Mouse (Mus musculus) monocyte, adult 5-6 weeks (primary cell): ENCODE measurements around the gene Mdm2. TPM values are rescaled to one million over a fixed set of nuclear protein-coding genes. Genes with fewer than 3 reads are reported as not detected.
"Not testable (repeated sequence)": the region's sequence is repeated elsewhere in the genome, so short reads cannot be mapped to it uniquely, and the experiment has no call there.

Experiments
- ATAC-seq: fragments of 153-309, 156-312 bp; replicated peaks from 2 replicates; pipeline ENCODE4 v1.8.0; 2017; ENCODE audit warnings: mild to moderate bottlenecking; ENCODE audit not compliant: low TSS enrichment, insufficient number of reproducible peaks, severe bottlenecking, poor library complexity, low FRiP score
- total RNA-seq: library from RNA; stranded (forward); fragments of 200-1000, 200-491, 200-594 nt; gene quantifications from 3 replicates; pipeline ENCODE4 v1.2.3, GENCODE M21; 2017

Gene Mdm2
- total RNA-seq, 1 experiment from 2014 or later, result 175 TPM

DNA sequence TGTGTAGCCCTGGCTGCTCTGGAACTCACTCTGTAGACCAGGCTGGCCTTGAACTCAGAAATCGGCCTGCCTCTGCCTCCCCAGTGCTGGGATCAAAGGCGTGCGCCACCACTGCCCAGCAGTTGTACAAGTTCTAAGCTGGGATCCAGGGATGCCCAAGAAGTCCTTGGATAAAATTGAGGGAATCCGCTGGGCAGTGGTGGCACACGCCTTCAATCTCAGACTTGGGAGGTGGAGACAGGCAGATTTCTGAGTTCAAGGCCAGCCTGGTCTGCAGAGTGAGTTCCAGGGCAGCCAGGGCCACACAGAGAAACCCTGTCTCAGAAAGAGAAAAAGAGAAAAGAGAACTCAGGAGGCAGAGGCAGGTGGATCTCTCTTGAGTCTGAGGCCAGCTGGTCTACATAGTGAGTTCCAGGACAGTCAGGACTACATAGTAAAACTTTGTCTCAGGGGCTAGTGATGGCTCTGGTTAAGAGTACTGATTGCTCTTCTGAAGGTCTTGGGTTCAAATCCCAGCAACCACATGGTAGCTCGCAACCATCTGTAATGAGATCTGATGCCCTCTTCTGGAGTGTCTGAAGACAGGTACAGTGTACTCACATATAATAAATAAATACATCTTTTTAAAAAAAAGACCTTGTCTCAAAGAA, 6.1 kb downstream of the Mdm2 start:
- ATAC-seq, result not testable (repeated sequence)

DNA sequence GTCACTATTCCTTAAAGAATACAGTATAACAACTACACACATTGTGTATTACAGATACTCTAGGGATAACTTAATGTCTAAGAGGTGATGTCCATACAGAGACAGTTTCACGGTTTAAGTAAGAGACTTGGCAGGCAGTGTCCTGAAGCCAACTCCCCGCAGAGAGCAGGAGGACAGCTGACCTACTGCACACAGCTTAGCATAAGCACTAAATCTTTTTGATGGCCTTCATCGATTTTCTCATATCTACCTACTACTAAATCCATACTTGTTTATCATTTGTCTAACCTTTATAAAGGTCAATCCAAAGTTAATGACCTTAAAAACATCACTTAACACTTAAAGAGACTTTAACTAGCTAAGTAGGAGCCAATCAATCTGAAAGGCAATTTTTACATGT, 7.1 kb downstream of the Mdm2 start:
- no peak for ATAC-seq

DNA sequence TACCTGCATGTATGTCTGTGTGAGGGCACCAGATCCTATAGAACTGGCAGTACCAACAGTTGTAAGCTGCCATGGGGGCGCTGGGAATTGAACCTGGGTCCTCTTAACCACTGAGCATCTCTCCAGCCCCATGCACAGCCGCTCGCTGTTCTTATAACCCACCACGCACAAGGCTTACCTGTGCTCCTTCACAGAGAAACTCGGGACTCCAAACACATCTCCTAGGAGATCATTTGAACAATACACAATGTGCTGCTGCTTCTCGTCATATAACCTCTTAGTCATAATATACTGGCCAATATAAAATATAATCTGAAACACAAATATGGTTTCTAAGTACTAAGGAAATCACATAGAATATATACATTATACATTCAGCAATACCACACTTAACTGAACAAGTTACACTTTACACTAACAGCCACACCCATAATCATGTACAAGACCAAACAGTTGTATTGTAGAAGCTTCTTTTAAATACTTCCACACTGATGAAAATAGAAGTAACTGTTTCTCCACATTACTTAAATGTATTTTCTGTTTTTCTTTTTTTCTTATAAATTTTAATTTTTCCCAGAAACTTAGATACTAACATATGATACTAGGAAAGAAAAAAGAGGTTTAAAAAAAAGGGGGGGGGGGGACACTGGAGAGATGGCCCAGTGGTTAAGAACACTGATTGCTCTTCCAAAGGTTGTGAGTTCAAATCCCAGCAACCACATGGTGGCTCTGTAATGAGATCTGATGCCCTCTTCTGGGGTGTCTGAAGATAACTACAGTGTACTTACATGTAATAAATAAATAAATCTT, 8.3 kb downstream of the Mdm2 start:
- no peak for ATAC-seq

DNA sequence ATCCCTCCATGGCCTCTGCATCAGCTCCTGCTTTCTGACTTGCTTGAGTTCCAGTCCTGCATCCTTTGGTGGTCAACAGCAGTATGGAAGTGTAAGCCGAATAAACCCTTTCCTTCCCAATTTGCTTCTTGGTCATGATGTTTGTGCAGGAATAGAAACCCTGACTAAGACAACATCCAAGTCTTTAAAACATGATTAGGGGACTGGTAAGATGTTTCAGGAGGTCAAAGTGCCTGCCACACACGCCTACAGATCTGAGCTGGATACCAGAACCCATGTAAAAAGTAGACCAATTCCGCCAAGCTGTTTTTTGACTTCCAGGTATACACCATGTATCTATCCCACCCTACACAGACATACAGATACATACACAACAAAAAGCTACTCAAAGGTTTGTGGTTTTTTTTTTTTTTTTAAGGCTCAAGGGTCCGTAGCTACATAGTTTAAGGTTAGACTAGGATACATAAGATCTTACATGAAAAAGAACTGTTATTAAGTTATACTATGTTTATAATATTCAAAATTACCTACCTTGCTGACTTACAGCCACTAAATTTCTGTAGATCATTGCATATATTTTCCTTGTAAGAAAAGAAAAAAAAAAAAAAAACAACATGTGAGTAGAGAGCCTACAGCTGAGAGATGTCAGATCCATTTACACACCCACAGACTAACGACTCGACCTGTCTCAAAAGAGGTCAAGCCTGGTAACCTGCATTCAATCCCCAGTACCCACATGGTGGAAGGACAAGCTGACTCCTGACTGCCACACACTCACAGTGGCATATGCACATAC, 9.3 kb downstream of the Mdm2 start:
- ATAC-seq, result no peak

DNA sequence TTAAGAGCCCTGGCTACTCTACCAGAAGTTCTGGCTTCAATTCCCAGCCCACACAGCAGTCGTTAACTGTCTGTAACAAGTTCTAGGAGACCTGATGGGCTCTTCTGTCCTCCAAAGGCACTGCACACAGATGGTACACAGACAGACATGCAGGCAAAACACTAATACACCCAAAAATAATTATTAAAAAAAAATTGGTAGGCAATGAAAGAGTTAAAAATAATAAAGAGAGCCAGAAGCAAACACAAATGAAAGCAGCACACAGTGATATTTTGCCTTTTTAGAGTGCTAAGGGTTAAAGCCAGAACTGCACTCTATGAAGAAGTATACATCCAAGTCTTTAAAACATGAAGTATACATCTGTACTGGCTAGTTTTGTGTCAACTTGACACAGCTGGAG, 10.1 kb downstream of the Mdm2 start:
- ATAC-seq, result no peak

DNA sequence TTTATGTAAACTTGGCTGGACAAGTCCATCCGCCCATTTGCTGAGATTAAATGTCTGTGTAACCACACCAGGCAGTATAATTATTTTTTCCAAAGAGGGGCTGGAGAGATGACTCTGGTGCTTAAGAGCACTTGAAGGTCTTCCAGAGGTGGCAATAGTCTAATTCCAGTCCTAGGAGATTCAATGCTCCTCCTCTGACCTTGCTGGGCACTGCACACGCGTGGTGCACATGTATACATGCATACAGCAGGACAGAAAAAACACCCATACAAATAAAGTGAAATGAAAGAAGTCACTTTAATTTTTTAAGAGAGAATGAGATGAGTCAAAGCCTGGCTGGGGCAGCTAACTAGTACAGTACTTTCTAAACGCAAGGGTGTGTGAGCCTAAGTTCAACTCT, 10.6 kb downstream of the Mdm2 start:
- no peak for ATAC-seq

DNA sequence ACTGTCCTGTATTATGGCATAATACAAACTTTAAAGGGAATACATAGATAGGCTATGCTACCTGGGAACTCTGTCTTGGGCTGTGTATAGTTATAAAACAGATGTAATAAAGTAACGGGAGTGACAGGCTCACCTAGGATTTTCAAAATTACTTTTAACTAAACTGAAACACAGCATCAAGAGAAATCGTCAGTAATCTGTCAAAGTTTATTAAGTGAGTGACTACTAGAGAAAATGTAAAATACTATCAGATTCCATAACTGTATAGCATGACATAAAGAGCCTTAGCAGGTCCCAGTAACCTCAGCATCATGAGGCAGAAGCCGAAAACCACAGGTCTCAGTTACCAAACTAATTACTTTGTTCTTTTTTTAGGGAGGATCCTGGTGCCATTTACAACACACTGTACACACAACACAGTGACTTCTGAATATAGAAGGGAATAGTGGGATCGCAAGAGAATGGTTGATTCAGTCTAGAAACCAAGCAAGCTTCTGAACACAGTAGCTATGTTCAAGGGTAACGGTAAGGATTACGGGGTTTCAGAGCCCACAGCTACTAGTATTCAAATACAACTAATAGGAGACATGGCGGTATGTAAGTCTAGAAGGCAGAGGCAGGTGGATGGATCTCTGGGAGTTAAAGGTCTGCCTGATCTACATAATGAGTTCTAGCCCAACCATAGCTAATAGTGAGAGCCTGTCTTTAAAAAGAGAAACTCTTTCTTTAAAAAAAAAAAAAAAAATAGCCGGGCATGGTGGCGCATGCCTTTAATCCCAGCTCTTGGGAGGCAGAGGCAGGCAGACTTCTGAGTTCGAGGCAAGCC, 12.0 kb downstream of the Mdm2 start:
- no peak for ATAC-seq

DNA sequence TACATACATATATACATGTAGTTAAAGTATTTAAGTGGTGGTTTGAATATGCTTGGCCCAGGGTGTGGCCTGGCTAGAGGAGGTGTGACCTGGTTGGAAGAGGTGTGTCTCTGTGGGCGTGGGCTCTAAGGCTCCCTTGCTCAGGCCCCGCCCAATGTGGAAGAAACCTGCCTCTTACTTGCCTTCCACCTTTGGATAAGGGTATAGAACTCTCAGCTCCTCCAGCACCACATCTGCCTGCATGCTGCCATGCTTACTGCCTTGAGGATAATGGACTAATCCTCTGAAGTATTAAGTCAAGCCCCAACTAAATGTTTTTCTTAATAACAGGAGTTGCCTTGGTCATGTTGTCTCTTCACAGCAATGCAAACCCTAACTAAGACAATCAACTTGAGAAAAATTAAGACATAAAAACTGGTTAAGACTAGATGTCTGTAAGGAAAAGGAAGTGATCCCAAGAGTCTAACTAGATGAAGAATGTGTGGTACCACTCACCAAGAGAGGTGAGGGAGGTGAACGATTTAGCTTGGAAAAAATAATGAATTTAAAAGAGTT, 12.9 kb downstream of the Mdm2 start:
- no peak for ATAC-seq

DNA sequence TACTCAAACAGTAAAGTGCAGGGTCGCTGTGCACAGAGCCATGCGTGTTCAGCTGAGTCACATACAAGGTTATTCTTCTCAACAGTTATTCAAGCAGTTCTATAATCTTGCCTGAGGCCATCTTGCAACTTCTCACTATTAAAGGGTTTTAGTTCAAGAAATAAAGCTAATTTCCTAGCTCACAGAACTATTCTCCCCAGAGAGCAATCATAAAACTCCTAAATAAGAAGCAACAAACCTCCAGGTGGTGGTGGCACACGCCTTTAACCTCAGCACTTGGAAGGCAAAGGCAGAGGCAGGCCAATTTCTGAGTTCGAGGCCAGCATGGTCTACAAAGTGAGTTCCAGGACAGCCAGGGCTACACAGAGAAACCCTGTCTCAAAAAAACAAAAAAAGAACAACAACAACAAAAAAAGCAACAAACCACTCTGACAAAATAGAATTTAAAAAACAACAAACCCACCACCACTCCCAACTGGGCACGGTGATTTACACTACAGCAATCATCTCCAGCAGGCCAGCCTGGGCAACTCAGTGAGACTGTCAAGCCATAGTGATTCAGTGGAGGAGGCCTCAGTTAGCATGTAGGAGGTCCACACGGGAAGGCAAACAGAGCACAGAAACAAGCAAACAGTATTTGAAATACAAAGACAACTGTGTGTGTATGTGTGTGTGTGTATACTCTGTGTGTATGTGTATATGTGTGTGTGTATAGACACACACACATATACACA, 13.6 kb downstream of the Mdm2 start:
- ATAC-seq, result no peak

DNA sequence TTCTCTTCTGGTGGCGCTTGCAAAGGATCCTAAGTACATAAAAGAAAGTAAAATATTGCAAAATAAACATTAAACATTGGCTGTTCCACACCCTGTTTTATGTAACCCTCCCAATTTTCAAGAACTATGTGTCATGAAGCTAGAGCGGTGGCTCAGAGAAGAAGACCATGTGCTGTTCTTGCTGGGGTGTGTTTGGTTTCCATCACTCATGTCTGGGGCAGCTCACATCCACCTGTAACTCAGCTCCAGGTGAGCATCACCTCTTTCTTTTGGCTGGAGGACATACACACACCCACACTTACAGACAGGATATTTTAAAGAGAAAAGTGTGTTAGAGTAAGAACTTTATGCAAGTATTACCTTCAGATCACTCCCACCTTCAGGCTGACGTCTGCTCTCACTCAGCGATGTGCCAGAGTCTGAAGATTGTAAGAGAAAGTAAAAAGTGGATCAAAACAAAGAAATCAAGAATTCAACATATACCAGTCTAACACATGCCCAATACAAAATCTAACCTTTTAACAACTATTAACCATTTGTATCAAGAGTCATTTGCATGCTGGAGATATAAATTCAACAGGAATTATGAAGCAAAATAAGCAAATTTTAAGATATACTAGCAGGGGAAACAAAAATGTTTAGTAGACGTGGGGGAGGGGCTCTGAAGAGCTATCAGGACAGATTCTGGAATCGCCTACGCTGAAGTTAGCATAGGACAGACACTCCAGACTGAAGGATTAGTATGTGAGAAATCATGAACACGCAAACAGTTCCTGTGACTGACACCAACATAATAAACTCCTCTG, 14.3 kb downstream of the Mdm2 start:
- ATAC-seq, result no peak

DNA sequence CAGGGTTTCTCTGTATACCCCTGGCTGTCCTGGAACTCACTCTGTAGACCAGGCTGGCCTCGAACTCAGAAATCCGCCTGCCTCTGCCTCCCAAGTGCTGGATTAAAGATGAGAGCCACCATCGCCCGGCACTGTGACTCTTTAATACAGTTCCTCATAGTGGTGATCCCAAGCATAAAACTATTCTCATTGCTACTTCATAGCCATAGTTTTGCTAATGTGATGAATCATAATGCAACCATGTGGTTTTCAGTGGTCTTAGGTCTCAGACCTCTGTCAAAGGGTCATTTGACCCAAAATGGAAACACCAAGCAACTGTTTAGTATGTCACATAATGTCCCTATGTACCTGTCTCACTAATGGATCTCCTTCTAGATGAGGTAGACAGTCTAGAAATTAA, 15.0 kb downstream of the Mdm2 start:
- ATAC-seq, result no peak

DNA sequence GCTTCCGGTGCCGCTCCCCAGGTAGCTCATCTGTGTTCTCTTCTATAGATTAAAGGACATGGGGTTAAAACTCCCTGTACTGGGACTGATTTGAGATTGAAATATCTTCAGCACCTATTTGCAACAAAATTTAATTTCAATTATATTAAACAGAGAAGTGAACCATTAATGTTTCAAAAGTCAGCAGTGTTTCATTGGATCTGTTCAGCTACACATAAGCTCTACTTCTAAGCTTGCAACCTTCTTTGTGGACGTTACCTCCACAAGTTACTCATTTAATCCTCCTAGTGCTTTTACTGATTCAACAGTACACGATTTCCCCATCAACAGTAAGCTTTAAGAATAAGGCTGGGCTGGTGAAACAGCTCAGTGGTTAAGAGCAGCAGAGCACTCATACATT, 15.5 kb downstream of the Mdm2 start:
- no peak for ATAC-seq

DNA sequence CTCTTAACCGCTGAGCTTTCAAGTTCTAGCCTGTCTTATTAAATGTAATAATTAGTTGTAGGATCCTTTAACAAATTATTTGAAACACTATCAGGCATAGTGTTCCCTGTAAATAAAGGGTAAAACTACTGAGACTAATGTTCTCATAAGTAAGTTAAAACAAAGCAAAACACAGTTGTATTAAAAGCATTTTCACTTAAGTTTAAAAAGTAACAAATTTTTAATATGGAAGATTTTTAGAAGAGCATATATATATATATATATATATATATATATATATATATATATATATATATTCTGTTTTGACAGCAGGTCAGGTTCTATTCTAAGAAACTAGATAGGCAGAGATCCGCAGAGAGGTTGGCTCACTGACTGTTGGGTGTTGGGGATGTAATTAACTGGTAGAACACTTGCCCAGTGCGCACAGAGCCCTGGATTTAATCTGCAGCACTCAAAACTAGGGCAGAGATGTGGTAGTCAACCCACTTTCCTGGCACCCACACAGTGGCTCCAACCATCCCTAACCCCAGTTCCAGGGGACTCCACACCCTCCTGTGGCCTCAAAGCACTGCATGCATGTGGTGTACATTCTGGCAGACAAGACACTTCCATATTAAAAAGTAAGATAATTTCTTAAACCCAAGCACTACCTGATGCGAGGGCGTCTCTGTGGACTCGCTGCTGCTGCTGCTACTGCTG, 16.2 kb downstream of the Mdm2 start:
- ATAC-seq, result no peak

DNA sequence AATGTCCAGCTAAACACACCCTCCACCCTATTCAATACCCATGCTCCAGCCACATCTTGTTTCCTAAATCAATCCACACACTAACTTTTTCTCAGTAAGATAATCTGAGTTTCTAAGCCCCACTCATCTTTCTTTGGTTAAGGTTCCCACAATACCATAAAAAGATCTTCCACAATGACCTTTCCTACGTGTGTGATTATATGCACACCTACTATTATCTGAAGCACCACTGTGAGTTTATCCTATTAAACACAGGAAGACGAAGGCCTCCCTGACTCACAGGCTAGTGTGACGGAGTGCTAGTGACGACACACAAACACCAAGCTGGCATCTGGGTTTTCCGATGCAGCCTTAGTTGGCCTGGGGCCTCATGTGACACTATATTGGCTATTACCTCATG, 17.6 kb downstream of the Mdm2 start:
- no peak for ATAC-seq

DNA sequence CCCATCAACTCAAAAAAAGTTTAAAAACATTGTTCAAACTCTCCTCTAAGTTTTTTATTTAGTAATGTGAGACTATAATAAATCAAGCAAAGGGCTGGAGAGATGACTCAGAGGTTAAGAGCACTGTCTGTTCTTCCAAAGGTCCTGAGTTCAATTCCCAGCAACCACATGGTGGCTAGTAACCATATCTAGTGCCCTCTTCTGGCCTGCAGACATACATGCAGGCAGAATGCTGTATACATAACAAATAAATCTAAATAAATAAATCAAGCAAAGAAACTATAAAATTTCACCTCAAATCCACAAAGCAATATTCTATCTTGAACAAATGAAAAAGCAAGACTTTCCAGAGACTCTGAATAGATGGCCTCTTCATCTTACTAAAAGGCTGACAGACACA, 18.4 kb downstream of the Mdm2 start:
- no peak for ATAC-seq

DNA sequence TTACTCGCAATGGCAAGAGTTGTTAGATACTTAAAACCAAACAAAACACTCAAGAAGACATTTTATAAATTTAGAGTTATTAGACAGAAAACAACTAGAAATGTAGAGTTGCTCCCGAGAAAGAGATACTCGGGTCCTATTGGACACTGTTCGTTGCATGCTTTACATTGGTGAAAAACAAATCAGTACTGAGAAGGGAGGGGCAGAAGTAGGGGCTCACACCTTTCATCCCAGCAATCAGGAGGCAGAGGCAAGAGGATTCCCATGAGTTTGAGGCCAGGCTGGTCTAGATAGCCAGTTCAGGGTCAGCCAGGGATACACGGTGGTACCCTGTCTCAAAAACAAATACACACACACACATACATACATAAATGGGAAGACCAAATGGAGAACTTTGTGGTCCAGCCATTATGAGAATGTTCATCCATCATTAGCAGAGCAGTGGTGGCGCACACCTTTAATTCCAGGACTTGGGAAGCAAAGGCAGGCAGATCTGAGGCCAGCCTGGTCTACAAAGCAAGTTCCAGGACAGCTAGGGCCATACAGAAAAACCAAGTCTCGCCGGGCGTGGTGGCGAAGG, 19.1 kb downstream of the Mdm2 start:
- ATAC-seq, result no peak
